Mouse (Mus musculus) midbrain, embryonic 11.5 days (tissue): ENCODE results near the gene Pip5kl1. TPM values are rescaled to one million over a fixed set of nuclear protein-coding genes. Genes with fewer than 3 reads are reported as not detected.

ENCODE experiments used
- ATAC-seq: fragments of 200-750 bp; cut with Nextera tagmentation; 2 replicates; pipeline ENCODE4 v1.8.0; 2017; ENCODE audit warnings: moderate TSS enrichment, moderate library complexity; ENCODE audit not compliant: low FRiP score
- DNase-seq: peaks from one replicate; pipeline ENCODE4 v3.0.0; 2015; ENCODE audit warnings: low spot score; ENCODE audit errors: missing footprints
- H3K27ac ChIP-seq: fragments of 300-500 bp; sonication (generic); 2 replicates; pipeline ENCODE4 v1.5.1; 2014; ENCODE audit warnings: low read depth, low read length
- H3K27me3 ChIP-seq: fragments of 300-500 bp; sonication (generic); 2 replicates; pipeline ENCODE4 v1.6.1; 2014; ENCODE audit warnings: mild to moderate bottlenecking, low read length, moderate library complexity, mixed read lengths; ENCODE audit not compliant: control insufficient read depth, insufficient read depth
- H3K36me3 ChIP-seq: fragments of 300-500 bp; sonication (generic); 2 replicates; pipeline ENCODE4 v1.6.1; 2014; ENCODE audit warnings: mild to moderate bottlenecking, low read length, moderate library complexity, mixed read lengths; ENCODE audit not compliant: control insufficient read depth, insufficient read depth
- H3K4me1 ChIP-seq: fragments of 300-500 bp; sonication (generic); 2 replicates; pipeline ENCODE4 v1.6.1; 2014; ENCODE audit warnings: low read length; ENCODE audit not compliant: control insufficient read depth, insufficient read depth
- H3K4me2 ChIP-seq: fragments of 300-500 bp; sonication (generic); 2 replicates; pipeline ENCODE4 v1.6.1; 2014; ENCODE audit warnings: mild to moderate bottlenecking, moderate library complexity
- H3K4me3 ChIP-seq: fragments of 300-500 bp; sonication (generic); 2 replicates; pipeline ENCODE4 v1.5.1; 2014; ENCODE audit warnings: low read depth, low read length
- H3K9ac ChIP-seq: fragments of 300-500 bp; sonication (generic); 2 replicates; pipeline ENCODE4 v1.6.1; 2014; ENCODE audit warnings: low read length
- H3K9me3 ChIP-seq: fragments of 300-500 bp; sonication (generic); 2 replicates; pipeline ENCODE4 v1.6.1; 2016; ENCODE audit warnings: low read length; ENCODE audit not compliant: control insufficient read depth
- WGBS: fragments of 180-500 bp; shearing (Covaris S2); extraction: QIAGEN DNeasy Blood & Tissue Kit; methylation state at CpG from one replicate; pipeline ENCODE4 v1.1.7; 2014; 5-methylcytosine and 5-hydroxymethylcytosine counted together
- polyA plus RNA-seq: library from polyadenylated mRNA; unstranded; fragments of >200 nt; fragmentation: Nextera tagmentation; extraction: Ambion mirVana; gene quantifications from 2 replicates; pipeline ENCODE4 v1.2.1, GENCODE M21; 2014

Gene Pip5kl1
- polyA plus RNA-seq, 1 experiment from 2014 or later = 2.0 TPM

DNA sequence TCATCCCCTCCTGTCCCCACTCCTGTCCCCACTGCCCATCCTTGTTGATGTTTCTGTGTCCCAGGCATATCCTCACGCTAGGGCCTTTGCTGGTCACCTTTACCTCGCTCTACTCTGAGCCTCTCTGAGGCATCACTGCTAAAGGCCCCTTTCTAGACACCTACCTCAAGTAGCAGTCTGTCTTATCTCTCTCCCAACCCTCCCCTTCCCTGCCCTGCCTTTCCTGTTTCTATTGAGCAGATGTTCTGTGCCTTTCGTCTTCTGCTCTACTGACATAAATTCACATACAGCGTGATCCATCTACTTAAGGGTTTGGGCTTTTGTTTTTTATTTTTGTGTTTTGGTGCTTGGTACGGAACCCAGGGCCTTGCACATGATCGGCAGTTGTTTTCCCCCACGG lies 18.6 kb upstream of the Pip5kl1 start:
- 88% methylated on average over 7 of the region's 7 CpGs for WGBS
- no peak overlapping the region for H3K27ac ChIP-seq
- no peaks in the 10 kb centered on the region for H3K9me3 ChIP-seq
- no peaks in the 10 kb centered on the region for H3K27me3 ChIP-seq
- H3K9ac ChIP-seq = no peak overlapping the region
- ATAC-seq = no peak
- peaks cover 30% of the 10 kb centered on the region for H3K4me1 ChIP-seq
- no peaks in the 10 kb centered on the region for H3K36me3 ChIP-seq
- H3K4me2 ChIP-seq = no peak overlapping the region
- H3K4me3 ChIP-seq = no peak overlapping the region
- DNase-seq = no peak

DNA sequence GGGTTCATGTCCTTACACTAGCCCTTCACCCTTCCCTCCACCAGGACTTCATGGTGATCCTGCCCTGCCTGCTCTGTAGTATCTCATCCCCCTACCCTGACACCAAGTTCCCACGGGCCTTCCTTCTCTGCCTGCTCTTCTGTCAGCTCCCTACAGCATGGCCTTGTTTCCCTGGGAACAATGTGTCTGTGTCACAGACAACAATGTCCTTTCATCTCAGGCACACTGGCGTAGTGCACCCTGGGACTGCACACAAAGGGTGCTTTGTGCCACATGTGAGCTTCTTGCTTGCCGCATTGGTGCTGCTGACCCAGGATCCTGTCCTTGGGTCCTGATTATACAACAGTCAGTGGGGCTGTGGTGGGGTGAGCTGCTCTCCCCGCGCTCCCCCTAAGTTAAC lies 15.0 kb upstream of the Pip5kl1 start:
- Histone ChIP-seq H3K9ac (peak overlapping the region; percentile 54), H3K36me3 (peaks cover 9% of the 10 kb centered on the region; the same call in 1 of the 2 replicates), H3K27me3 (no peaks in the 10 kb centered on the region), H3K9me3 (no peaks in the 10 kb centered on the region), H3K4me1 (peaks cover 30% of the 10 kb centered on the region), H3K27ac (peak overlapping the region; percentile 92), H3K4me3 (no peak overlapping the region), H3K4me2 (peak overlapping the region; percentile 24)
- WGBS = 13% methylated on average over 5 of the region's 5 CpGs
- ATAC-seq (peak; percentile 95), DNase-seq (peak; percentile 94)

DNA sequence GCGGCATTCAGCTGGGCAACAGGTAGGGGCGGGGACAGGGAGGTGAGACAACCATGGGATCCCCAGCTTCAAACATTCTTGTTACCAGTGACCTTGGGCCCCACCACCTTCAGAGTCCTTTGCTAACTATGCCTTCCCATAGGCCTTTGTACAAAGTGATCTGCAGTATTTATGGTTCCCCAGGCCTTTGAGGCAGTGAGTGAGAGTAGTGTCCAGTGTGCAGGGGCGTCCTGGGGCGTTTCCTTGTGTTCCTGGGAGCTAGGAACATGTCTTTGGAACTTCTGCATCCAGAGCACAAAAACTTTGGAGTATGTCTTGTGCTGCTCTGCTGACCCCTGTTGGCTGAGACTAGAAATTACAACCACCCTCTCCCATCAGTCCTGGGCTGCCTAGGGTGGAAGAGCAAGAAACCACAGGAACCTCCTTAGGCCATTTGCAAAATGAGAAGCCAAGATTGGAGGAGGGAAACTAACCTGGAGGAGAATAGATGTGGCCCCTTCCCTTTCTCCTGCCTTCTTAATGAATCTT lies 8.0 kb upstream of the Pip5kl1 start:
- DNase-seq = peak; percentile 96

DNA sequence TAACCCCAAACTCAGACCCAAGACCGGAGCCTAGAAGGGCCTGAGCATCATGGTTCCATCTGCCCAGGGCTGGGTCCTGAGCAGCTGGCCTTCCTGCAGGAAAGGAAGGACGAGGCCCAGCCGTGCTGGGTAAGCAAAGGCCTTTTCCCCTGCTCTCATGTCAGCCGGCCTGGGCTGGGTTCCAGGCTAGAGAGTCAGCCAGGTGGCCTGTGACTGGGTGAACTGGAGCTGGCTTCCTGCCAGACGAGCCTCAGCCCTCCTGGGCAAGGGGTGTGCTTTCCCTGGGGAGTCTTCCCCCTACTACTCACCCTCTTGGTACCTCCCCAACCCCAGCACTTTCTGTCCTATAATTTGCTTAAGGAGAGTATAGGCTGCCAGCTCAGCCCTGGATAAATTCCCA lies 6.4 kb upstream of the Pip5kl1 start:
- peaks cover 23% of the 10 kb centered on the region for H3K36me3 ChIP-seq
- no peak overlapping the region for H3K4me2 ChIP-seq
- 80% methylated on average over 5 of the region's 5 CpGs for WGBS
- H3K9ac ChIP-seq = no peak overlapping the region
- peaks cover 8% of the 10 kb centered on the region for H3K4me1 ChIP-seq
- no peaks in the 10 kb centered on the region for H3K27me3 ChIP-seq
- H3K9me3 ChIP-seq = no peaks in the 10 kb centered on the region
- ATAC-seq (no peak), DNase-seq (no peak)
- no peak overlapping the region for H3K4me3 ChIP-seq
- H3K27ac ChIP-seq = no peak overlapping the region

More for the DNA sequence above, 8.0 kb upstream of the Pip5kl1 start:
- no peak overlapping the region for H3K4me2 ChIP-seq
- H3K36me3 ChIP-seq = peaks cover 23% of the 10 kb centered on the region
- WGBS = 48% methylated on average over 4 of the region's 4 CpGs
- H3K27ac ChIP-seq = no peak overlapping the region
- H3K9ac ChIP-seq = no peak overlapping the region
- peaks cover 4% of the 10 kb centered on the region for H3K4me1 ChIP-seq
- H3K4me3 ChIP-seq = no peak overlapping the region
- no peaks in the 10 kb centered on the region for H3K9me3 ChIP-seq
- ATAC-seq = no peak
- no peaks in the 10 kb centered on the region for H3K27me3 ChIP-seq

DNA sequence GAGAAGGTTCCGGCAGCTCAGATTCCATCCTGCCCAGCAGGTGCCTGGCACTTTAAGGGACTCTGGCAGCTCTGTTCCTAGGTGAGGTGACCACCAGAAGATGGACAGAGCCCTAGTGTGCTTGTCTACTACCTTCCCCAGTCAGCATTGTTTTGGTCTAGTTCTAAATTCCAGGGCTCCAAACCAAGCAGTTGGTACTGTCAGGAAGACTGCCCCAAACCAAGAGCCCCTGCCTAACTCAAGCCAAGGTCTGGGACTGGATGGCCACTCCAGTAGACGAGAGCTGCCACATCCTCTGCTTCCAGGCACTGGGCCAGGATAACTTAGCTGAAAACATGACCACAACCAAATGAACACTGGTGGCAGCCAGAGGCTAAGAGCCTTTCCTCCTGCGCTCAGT lies 5.7 kb upstream of the Pip5kl1 start:
- H3K9ac ChIP-seq = no peak overlapping the region
- DNase-seq = no peak
- H3K4me1 ChIP-seq = peaks cover 8% of the 10 kb centered on the region
- H3K4me3 ChIP-seq = no peak overlapping the region
- no peaks in the 10 kb centered on the region for H3K27me3 ChIP-seq
- no peak overlapping the region for H3K27ac ChIP-seq
- H3K36me3 ChIP-seq = peaks cover 16% of the 10 kb centered on the region
- no peak for ATAC-seq
- WGBS = 91% methylated on average over 3 of the region's 3 CpGs
- no peaks in the 10 kb centered on the region for H3K9me3 ChIP-seq
- H3K4me2 ChIP-seq = no peak overlapping the region

DNA sequence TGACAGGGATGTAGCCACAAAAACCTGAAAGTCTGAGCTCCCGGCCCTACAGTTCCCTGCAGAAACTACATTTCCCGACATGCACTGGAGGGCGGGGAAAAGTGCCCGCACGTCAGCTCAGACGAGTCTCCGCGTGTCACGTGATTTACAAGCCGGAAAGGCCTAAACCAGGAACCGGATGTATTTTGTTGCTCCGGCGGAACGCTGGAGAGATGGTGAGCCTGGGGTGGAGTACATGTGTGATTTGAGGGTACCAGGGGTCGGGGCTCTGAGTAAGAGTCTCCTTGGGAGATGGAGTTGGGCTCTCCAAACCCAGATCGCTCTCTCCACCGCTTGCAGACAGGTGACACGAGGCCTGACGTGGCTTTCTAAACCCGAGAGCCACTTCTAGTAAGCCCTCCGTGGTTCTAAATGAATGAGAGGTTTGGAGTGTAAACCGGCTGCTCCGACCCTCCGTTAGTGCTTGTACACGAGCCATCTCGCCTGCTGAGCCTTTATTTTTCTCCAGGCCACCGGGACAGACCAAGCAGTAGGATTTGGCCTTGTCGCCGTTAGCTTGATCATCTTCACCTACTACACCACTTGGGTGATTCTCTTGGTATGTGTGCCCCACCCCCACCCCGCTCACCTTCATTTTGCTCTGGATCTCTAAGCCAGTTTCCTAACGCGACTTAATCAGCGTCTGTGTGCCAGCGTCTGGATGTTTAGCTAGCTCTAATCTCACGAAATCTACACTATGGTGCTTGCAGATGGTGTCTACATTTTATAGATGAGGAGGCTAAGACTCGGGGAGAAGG lies 3.7 kb upstream of the Pip5kl1 start, which contains the start of gene Dpm2:
Gene Dpm2, plus strand, starts transcription at position 161 of the 797 bp plus-strand sequence.
- ATAC-seq (peak; percentile 75), DNase-seq (peak; percentile 97)
- peak within 1 kb of the TSS; percentile 95 for H3K4me2 ChIP-seq
- H3K9me3 ChIP-seq = no peaks in the 10 kb centered on the region
- 2% methylated on average over 36 of the region's 36 CpGs for WGBS
- H3K4me3 ChIP-seq = peak within 1 kb of the TSS; percentile 80
- H3K4me1 ChIP-seq = peaks cover 10% of the 10 kb centered on the region
- H3K27me3 ChIP-seq = no peaks in the 10 kb centered on the region
- peaks cover 9% of the 10 kb centered on the region for H3K36me3 ChIP-seq
- H3K27ac ChIP-seq = no peak within 1 kb of the TSS
- peak within 1 kb of the TSS; percentile 78 for H3K9ac ChIP-seq

DNA sequence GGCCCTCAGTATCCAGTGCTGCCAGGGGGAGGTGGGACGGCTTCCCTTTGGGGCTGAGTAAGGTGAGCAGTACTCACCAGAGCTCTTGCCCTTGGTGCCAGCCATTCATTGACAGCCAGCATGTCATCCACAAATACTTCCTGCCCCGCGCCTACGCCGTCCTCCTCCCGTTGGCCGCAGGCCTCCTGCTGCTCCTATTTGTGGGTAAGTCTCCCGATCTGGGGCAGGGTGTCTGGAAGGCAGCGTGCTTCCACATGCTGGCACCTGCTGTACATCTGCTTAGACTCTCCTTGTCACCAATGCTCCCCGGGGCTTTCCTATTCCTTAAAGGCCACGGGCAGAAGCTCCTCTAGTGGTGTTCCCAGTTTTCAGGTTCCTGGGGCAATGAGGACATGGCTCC lies 2.4 kb upstream of the Pip5kl1 start:
- Histone ChIP-seq H3K9me3 (no peaks in the 10 kb centered on the region), H3K4me1 (peaks cover 10% of the 10 kb centered on the region), H3K27ac (no peak overlapping the region), H3K36me3 (peaks cover 5% of the 10 kb centered on the region; the same call in 1 of the 2 replicates), H3K4me2 (no peak overlapping the region), H3K9ac (no peak overlapping the region), H3K27me3 (no peaks in the 10 kb centered on the region), H3K4me3 (no peak overlapping the region)
- no peak for DNase-seq
- ATAC-seq = no peak
- WGBS = 91% methylated on average over 11 of the region's 11 CpGs

DNA sequence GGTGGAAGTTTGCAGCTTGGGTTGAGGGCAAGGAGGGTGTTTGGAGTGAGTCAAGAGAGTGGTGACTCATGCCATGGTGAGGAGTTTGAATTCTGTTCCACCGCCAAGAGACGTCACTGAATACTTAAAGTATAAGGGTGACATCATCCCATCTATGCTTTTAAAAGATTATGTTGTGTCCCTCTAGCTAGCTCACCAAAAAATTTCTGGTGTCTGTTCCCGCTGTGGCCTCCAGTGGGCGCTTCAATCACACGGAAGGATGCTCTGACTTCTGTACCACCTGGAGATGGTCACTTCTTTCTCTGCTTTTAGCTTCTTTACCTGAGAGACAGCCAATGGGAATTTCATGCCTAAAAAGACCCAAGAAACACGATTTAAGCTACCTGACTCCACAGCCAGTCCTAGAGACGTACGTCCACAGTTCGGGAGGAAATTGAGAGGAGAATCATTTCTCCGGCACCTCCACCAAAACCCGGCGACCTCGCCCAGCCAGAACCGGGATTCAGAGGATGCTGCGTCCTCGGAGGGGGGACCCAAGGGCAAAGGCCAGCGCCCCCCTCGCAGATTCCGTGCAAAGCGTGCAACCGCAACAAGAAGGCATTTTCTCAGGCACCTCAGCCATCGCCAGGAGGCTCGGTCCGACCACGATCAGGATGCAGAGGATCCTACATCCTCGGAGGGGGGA lies 446 bp downstream of the Pip5kl1 start:
- no peaks in the 10 kb centered on the region for H3K36me3 ChIP-seq
- peak overlapping the region; percentile 66 for H3K9ac ChIP-seq
- no peaks in the 10 kb centered on the region for H3K9me3 ChIP-seq
- H3K4me2 ChIP-seq = peak overlapping the region; percentile 99
- H3K27ac ChIP-seq = no peak overlapping the region
- ATAC-seq (no peak), DNase-seq (peak; percentile 96)
- H3K4me3 ChIP-seq = peak overlapping the region; percentile 52
- peaks cover 2% of the 10 kb centered on the region; the same call in 1 of the 2 replicates for H3K27me3 ChIP-seq
- WGBS = 2% methylated on average over 26 of the region's 26 CpGs
- peaks cover 10% of the 10 kb centered on the region for H3K4me1 ChIP-seq
